Comparison of ENCODE assay signal across 8 mouse cellular contexts in genomic region chr5:139584971-139585747, GRCm38 (mm10). TPM values are rescaled to one million over a fixed set of nuclear protein-coding genes. Genes with fewer than 3 reads are reported as not detected.
DNase-seq lines count a peak whose midpoint lies in the region; ATAC-seq lines count a peak whose summit lies in the region.

No protein-coding gene starts in this region.

- H3K27me3 ChIP-seq in lung, embryonic 15.5 days, result peaks cover 74% of the 10 kb centered on the region
- H3K27me3 ChIP-seq in forebrain, embryonic 10.5 days (ENCODE audit: poor library complexity, severe bottlenecking), result peaks cover 96% of the 10 kb centered on the region
- peaks cover 6% of the 10 kb centered on the region for H3K27me3 ChIP-seq in hindbrain, embryonic 16.5 days (replicated peaks; ENCODE audit: control insufficient read depth, insufficient read depth, low read length)
- peaks cover 53% of the 10 kb centered on the region for H3K27me3 ChIP-seq in neural tube, embryonic 15.5 days (replicated peaks)

- H3K4me1 ChIP-seq in lung, embryonic 15.5 days, result no peaks in the 10 kb centered on the region
- H3K4me1 ChIP-seq in forebrain, embryonic 10.5 days, result peaks cover 43% of the 10 kb centered on the region
- H3K4me1 ChIP-seq in hindbrain, embryonic 16.5 days (ENCODE audit: control insufficient read depth, insufficient read depth, low read depth, low read length), result peaks cover 13% of the 10 kb centered on the region
- H3K4me1 ChIP-seq in neural tube, embryonic 15.5 days, result peaks cover 30% of the 10 kb centered on the region

- peak overlapping the region; percentile 4; the same call in 1 of the 2 replicates for H3K4me2 ChIP-seq in lung, embryonic 15.5 days
- H3K4me2 ChIP-seq in hindbrain, embryonic 16.5 days (ENCODE audit: low read length), result peak overlapping the region; percentile 27
- H3K4me2 ChIP-seq in neural tube, embryonic 15.5 days, result peak overlapping the region; percentile 39

- 0 out of 2 replicates have a peak, but pooled peaks cover 3% of the 10 kb centered on the region for H3K9me3 ChIP-seq in lung, embryonic 15.5 days
- H3K9me3 ChIP-seq in forebrain, embryonic 10.5 days, result peaks cover 18% of the 10 kb centered on the region; the same call in 1 of the 2 replicates
- H3K9me3 ChIP-seq in hindbrain, embryonic 16.5 days (ENCODE audit: control insufficient read depth, low read length), result no peaks in the 10 kb centered on the region
- no peaks in the 10 kb centered on the region for H3K9me3 ChIP-seq in neural tube, embryonic 15.5 days (replicated peaks)

- ATAC-seq in lung, embryonic 15.5 days (ENCODE audit: borderline replicate concordance, extremely low read depth, low FRiP score, low TSS enrichment), result no peak
- peak; percentile 62 for ATAC-seq in hindbrain, embryonic 16.5 days
- ATAC-seq in neural tube, embryonic 15.5 days (ENCODE audit: low FRiP score), result peak; percentile 46; the same call in 1 of the 2 replicates
- no peak for ATAC-seq in activated CD4-positive, CD25-positive, alpha-beta regulatory T cell, adult 4 months
- ATAC-seq in erythroblast, adult 5-6 weeks (replicated peaks; ENCODE audit: low FRiP score, poor library complexity, severe bottlenecking), result no peak

- DNase-seq in lung, adult 18-20 months, result no peak
- DNase-seq in forebrain, embryonic 10.5 days (ENCODE audit: extremely low spot score, low spot score), result peak; percentile 71
- no peak for DNase-seq in gastrocnemius, postnatal 10 days

- no peak overlapping the region for H3K9ac ChIP-seq in lung, embryonic 15.5 days
- 0 out of 2 replicates have a peak overlapping the region, but pooled peaks have one; percentile 8 for H3K9ac ChIP-seq in hindbrain, embryonic 16.5 days (ENCODE audit: low read depth, low read length)
- no peak overlapping the region for H3K9ac ChIP-seq in neural tube, embryonic 15.5 days (replicated peaks)

- WGBS in lung, embryonic 15.5 days, result 4% methylated on average over 39 of the region's 39 CpGs
- 2% methylated on average over 39 of the region's 39 CpGs for WGBS in forebrain, embryonic 10.5 days
- 3% methylated on average over 39 of the region's 39 CpGs for WGBS in hindbrain, embryonic 16.5 days
- WGBS in neural tube, embryonic 15.5 days, result 3% methylated on average over 39 of the region's 39 CpGs

- H3K36me3 ChIP-seq in lung, embryonic 15.5 days, result no peaks in the 10 kb centered on the region
- no peaks in the 10 kb centered on the region for H3K36me3 ChIP-seq in forebrain, embryonic 10.5 days (replicated peaks)
- H3K36me3 ChIP-seq in hindbrain, embryonic 16.5 days (ENCODE audit: control insufficient read depth, insufficient read depth, low read length), result no peaks in the 10 kb centered on the region
- no peaks in the 10 kb centered on the region for H3K36me3 ChIP-seq in neural tube, embryonic 15.5 days

- no peak overlapping the region for H3K27ac ChIP-seq in lung, embryonic 15.5 days
- peak overlapping the region; percentile 65 for H3K27ac ChIP-seq in forebrain, embryonic 10.5 days
- H3K27ac ChIP-seq in hindbrain, embryonic 16.5 days (ENCODE audit: low read depth, low read length), result peak overlapping the region; percentile 51
- peak overlapping the region; percentile 60 for H3K27ac ChIP-seq in neural tube, embryonic 15.5 days (replicated peaks)

- H3K4me3 ChIP-seq in lung, embryonic 15.5 days, result 0 out of 2 replicates have a peak overlapping the region, but pooled peaks have one; percentile 4
- peak overlapping the region; percentile 35 for H3K4me3 ChIP-seq in forebrain, embryonic 10.5 days
- 0 out of 2 replicates have a peak overlapping the region, but pooled peaks have one; percentile 0 for H3K4me3 ChIP-seq in hindbrain, embryonic 16.5 days (ENCODE audit: low read length)
- H3K4me3 ChIP-seq in neural tube, embryonic 15.5 days (replicated peaks), result no peak overlapping the region

RNA-seq across cellular contexts. Expression of gene Uncx, which starts 41.9 kb away (rescaled TPM):
- polyA plus RNA-seq in lung, embryonic 15.5 days (2015; fragmentation: Nextera tagmentation; extraction: Ambion mirVana), result 0.09 TPM in 1 of 2 replicates, not detected in the other
- 7.7 and 9.4 TPM in 2 replicates for polyA plus RNA-seq in forebrain, embryonic 10.5 days (2016; fragmentation: Nextera tagmentation; extraction: Ambion mirVana)
- polyA plus RNA-seq in hindbrain, embryonic 16.5 days (2015; fragmentation: Nextera tagmentation; extraction: Ambion mirVana), result 24.9 and 26.7 TPM in 2 replicates
- 23.7 and 35.3 TPM in 2 replicates for polyA plus RNA-seq in neural tube, embryonic 15.5 days (2015; fragmentation: Nextera tagmentation; extraction: Ambion mirVana)
- polyA plus RNA-seq in activated CD4-positive, CD25-positive, alpha-beta regulatory T cell, adult 4 months (2017; shearing (Covaris generic)), result not detected
- total RNA-seq in gastrocnemius, postnatal 10 days (2021), result not detected
- total RNA-seq in erythroblast, adult 5-6 weeks (2015; ENCODE audit: low replicate concordance), result not detected in 2 replicates
- total RNA-seq in erythroblast, adult 5-6 weeks (2017; ENCODE audit: low replicate concordance), result not detected in 2 replicates

Comparison
In these comparisons a context has a peak if more than half of its experiments do, and no peak if none do; other contexts are left out.
1. ATAC-seq: peak in hindbrain, embryonic 16.5 days (single experiment) and neural tube, embryonic 15.5 days (single experiment); none in lung, embryonic 15.5 days (single experiment), activated CD4-positive, CD25-positive, alpha-beta regulatory T cell, adult 4 months (single experiment) and erythroblast, adult 5-6 weeks (single experiment).
2. Peak in every context shown above with its lines, with median percentiles within 50 percentile points of each other: H3K4me2 ChIP-seq.